Mouse (Mus musculus): ENCODE data around the gene Reg4. TPM values are rescaled to one million over a fixed set of nuclear protein-coding genes. Genes with fewer than 3 reads are reported as not detected.
A peak's percentile ranks its signal among the peaks of the same experiment; 100 is the strongest.

The Reg4 gene
- total and polyA plus RNA-seq, 2 experiments = 0.37 TPM; not detected in 1

DNA sequence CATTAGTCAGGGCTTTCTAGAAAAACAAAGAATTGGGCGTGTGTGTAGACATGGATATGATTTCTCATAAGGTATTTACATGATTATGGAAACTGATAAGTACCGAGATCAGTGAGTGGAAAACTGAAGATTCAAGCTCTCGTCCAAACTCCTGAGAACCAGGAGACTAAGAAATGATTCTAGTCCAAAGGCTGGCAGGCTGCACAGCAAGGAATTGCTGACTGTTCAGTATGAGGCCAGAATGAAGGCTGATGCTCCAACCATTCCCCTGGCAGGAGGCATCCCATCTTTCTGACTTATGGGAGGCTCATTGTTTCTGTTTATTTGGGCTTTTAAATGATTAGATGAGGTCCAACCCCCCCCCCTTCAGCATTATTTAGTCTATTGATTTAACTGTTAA, 38.6 kb downstream of the Reg4 start:
- H3K79me2 ChIP-seq (ENCODE audit: control insufficient read depth, insufficient read depth, low read length) = peaks cover 5% of the 10 kb centered on the region; the same call in 1 of the 2 replicates
- H3K27ac ChIP-seq (replicated peaks; ENCODE audit: insufficient read depth, low read depth, low read length) = no peak overlapping the region; the same call in 1 of the 2 replicates
- no peak overlapping the region for H3K4me3 ChIP-seq (ENCODE audit: insufficient read depth, low read depth, low read length)
- 75% methylated on average over 3 of the region's 3 CpGs for WGBS
- H3K36me3 ChIP-seq (ENCODE audit: control insufficient read depth, insufficient read depth, low read length) = no peaks in the 10 kb centered on the region
- DNase-seq (ENCODE audit: extremely low read depth, low read depth, low spot score) = no peak
- H3K27me3 ChIP-seq (ENCODE audit: control insufficient read depth, insufficient read depth, low read length) = no peaks in the 10 kb centered on the region
- H3K4me1 ChIP-seq (ENCODE audit: control insufficient read depth, insufficient read depth, low read length) = peaks cover 36% of the 10 kb centered on the region
- no peak for TF ChIP-seq POLR2A (IDR thresholded peaks at IDR 0.05; ENCODE audit: extremely low read depth, insufficient read depth, low read length)
- no peak for TF ChIP-seq CTCF (IDR thresholded peaks at IDR 0.05; ENCODE audit: low read depth, low read length)
- no peak overlapping the region for H3K9ac ChIP-seq (ENCODE audit: low read depth, low read length)

DNA sequence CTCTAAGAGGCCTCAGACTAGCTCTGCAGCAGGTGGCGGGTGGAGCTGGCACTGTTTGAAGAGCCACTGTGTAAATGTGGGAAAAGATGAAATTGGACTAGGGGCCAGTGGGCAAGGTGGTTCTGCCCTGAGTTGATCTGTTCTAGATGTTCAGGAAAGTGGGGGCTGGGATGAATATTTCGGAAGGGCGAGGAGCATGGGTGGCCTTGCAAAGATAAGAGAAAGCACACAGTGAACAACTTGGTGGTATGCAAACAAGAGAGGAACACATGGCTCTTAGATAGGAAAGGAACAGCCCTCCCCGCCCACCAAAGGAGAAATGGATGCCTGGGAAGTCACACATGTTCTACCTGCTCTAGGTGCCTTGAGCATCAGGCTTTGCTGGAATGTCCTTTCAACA, 39.5 kb downstream of the Reg4 start:
- H3K27ac ChIP-seq (replicated peaks; ENCODE audit: insufficient read depth, low read depth, low read length) = peak overlapping the region; percentile 99

DNA sequence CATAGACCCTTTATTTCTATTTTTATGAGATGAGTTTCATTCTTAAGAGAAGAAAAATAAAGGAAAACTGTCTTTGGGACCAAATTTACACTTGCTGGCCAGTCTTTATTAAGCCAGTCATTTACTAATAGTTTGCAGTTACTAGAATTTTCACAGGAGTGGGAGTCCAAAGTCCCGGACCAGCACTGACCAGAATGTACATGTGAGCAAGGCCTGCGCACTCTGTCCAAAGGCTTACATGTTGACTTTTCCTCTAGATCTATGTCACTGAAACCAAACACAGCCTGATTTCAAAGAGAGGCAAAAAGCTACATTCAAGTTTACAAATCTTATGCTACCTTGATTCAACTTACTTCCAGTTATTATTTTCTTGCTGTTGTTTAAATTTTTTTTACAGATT, 40.2 kb downstream of the Reg4 start:
- Histone ChIP-seq H3K79me2 (ENCODE audit: control insufficient read depth, insufficient read depth, low read length) (peaks cover 13% of the 10 kb centered on the region; the same call in 1 of the 2 replicates), H3K9ac (ENCODE audit: low read depth, low read length) (no peak overlapping the region; the same call in 1 of the 2 replicates), H3K27ac (replicated peaks; ENCODE audit: insufficient read depth, low read depth, low read length) (peak overlapping the region; percentile 99), H3K27me3 (ENCODE audit: control insufficient read depth, insufficient read depth, low read length) (no peaks in the 10 kb centered on the region), H3K36me3 (ENCODE audit: control insufficient read depth, insufficient read depth, low read length) (no peaks in the 10 kb centered on the region), H3K4me1 (ENCODE audit: control insufficient read depth, insufficient read depth, low read length) (peaks cover 44% of the 10 kb centered on the region), H3K4me3 (ENCODE audit: insufficient read depth, low read depth, low read length) (no peak overlapping the region)
- TF ChIP-seq POLR2A (IDR thresholded peaks at IDR 0.05; ENCODE audit: extremely low read depth, insufficient read depth, low read length) (no peak), CTCF (IDR thresholded peaks at IDR 0.05; ENCODE audit: low read depth, low read length) (no peak)
- DNase-seq (ENCODE audit: extremely low read depth, low read depth, low spot score) = peak; percentile 99
- 34% methylated on average over 2 of the region's 2 CpGs for WGBS

More for the DNA sequence above, 39.5 kb downstream of the Reg4 start:
- Histone ChIP-seq H3K27me3 (ENCODE audit: control insufficient read depth, insufficient read depth, low read length) (no peaks in the 10 kb centered on the region), H3K4me3 (ENCODE audit: insufficient read depth, low read depth, low read length) (no peak overlapping the region), H3K36me3 (ENCODE audit: control insufficient read depth, insufficient read depth, low read length) (no peaks in the 10 kb centered on the region), H3K9ac (ENCODE audit: low read depth, low read length) (no peak overlapping the region), H3K79me2 (ENCODE audit: control insufficient read depth, insufficient read depth, low read length) (peaks cover 13% of the 10 kb centered on the region; the same call in 1 of the 2 replicates), H3K4me1 (ENCODE audit: control insufficient read depth, insufficient read depth, low read length) (peaks cover 42% of the 10 kb centered on the region)
- 53% methylated on average over 4 of the region's 4 CpGs for WGBS
- TF ChIP-seq CTCF (IDR thresholded peaks at IDR 0.05; ENCODE audit: low read depth, low read length) (no peak), POLR2A (IDR thresholded peaks at IDR 0.05; ENCODE audit: extremely low read depth, insufficient read depth, low read length) (no peak)
- peak; percentile 47 for DNase-seq (ENCODE audit: extremely low read depth, low read depth, low spot score)

DNA sequence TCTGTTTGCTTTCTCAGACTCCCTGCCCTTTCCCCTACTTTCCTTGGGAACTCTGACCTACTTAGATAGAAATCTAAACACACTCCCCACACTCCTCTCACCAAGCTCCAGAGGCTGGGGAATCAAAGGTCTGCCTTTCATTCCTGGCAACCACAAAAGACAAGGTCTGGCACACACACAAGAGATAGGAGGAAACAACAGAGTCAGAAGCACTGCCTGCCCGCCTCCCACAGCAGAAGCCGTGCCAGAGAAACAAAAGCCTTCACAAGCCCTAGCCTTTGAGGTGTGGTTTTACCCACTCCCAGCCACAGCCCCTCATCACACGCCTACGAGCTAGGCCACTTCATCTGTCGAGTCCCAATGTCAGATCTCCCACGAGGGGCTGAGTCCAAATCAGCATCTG, 45.3 kb downstream of the Reg4 start:
- Histone ChIP-seq H3K9ac (ENCODE audit: low read depth, low read length) (peak overlapping the region; percentile 84), H3K4me3 (ENCODE audit: insufficient read depth, low read depth, low read length) (peak overlapping the region; percentile 46), H3K79me2 (ENCODE audit: control insufficient read depth, insufficient read depth, low read length) (peaks cover 13% of the 10 kb centered on the region; the same call in 1 of the 2 replicates), H3K27me3 (ENCODE audit: control insufficient read depth, insufficient read depth, low read length) (no peaks in the 10 kb centered on the region), H3K4me1 (ENCODE audit: control insufficient read depth, insufficient read depth, low read length) (peaks cover 36% of the 10 kb centered on the region), H3K27ac (replicated peaks; ENCODE audit: insufficient read depth, low read depth, low read length) (peak overlapping the region; percentile 98), H3K36me3 (ENCODE audit: control insufficient read depth, insufficient read depth, low read length) (no peaks in the 10 kb centered on the region)
- WGBS = 12% methylated on average over 6 of the region's 6 CpGs
- DNase-seq (ENCODE audit: extremely low read depth, low read depth, low spot score) = peak; percentile 100
- TF ChIP-seq CTCF (IDR thresholded peaks at IDR 0.05; ENCODE audit: low read depth, low read length) = no peak
- TF ChIP-seq POLR2A (IDR thresholded peaks at IDR 0.05; ENCODE audit: extremely low read depth, insufficient read depth, low read length) = no peak

DNA sequence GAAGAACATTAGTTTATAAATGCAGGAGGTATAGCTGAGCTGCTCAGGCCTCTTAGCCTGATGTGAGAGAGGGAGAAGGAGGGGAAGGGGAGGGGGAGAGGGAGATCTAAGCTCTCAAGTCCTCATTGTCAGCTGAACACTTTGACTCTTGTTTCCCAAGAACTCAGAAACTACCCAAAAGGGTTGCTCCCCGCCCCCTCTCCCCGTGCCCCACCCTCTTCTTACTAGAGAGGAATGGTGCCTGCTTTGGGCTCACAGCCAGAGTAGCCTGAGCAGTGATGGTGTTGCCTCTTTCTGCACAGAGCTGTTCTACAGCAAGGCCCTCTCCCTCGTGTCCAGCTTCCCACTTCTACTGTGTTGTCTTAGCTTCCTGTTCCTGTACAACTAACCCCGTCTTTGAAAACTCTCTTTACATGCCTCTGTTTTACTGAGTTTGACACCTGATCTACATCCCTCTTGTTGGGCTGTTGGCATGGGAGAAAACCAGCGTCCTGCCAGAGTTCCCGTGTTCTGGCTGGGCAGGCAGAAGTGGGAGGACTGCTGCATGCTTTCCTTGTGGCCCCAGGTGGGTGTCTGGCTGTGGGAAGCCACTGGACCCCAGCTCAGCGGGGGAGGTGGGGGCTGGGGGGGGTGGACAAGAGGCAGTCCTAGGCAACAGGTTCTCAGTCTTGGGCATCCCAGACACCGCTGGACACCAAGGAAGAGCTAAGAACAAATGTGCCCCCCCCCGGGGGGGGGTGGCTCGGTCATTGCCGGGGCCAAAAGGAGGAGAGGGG, 51.9 kb downstream of the Reg4 start:
- peaks cover 12% of the 10 kb centered on the region for H3K4me1 ChIP-seq (ENCODE audit: control insufficient read depth, insufficient read depth, low read length)
- 69% methylated on average over 11 of the region's 11 CpGs for WGBS
- H3K4me3 ChIP-seq (ENCODE audit: insufficient read depth, low read depth, low read length) = no peak overlapping the region
- no peak overlapping the region for H3K9ac ChIP-seq (ENCODE audit: low read depth, low read length)
- DNase-seq (ENCODE audit: extremely low read depth, low read depth, low spot score) = no peak
- TF ChIP-seq CTCF (IDR thresholded peaks at IDR 0.05; ENCODE audit: low read depth, low read length) (no peak), POLR2A (IDR thresholded peaks at IDR 0.05; ENCODE audit: extremely low read depth, insufficient read depth, low read length) (no peak)
- no peaks in the 10 kb centered on the region for H3K27me3 ChIP-seq (ENCODE audit: control insufficient read depth, insufficient read depth, low read length)
- H3K27ac ChIP-seq (replicated peaks; ENCODE audit: insufficient read depth, low read depth, low read length) = no peak overlapping the region
- H3K79me2 ChIP-seq (ENCODE audit: control insufficient read depth, insufficient read depth, low read length) = no peaks in the 10 kb centered on the region; the same call in 1 of the 2 replicates
- no peaks in the 10 kb centered on the region for H3K36me3 ChIP-seq (ENCODE audit: control insufficient read depth, insufficient read depth, low read length)

DNA sequence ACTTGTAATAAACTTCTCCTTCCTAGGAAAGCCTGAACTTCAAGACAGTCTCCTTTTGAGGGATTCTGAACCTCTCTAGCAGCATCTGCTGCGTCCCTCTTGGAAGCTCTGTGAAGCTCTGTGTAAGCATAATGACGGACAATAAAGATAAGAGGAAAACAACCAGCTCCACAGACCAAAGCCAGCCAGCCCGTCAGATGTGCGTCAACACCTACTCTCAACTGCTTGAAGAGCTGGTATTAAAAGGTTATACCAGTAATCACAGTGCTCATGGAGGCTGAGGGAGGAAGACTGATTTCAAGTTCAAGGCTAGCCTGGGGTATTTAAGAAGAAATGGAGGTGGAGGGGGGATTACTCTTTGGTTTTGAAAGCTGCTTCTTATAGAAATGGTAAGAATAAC, 57.7 kb downstream of the Reg4 start:
- Histone ChIP-seq H3K27ac (replicated peaks; ENCODE audit: insufficient read depth, low read depth, low read length) (peak overlapping the region; percentile 72), H3K27me3 (ENCODE audit: control insufficient read depth, insufficient read depth, low read length) (no peaks in the 10 kb centered on the region), H3K36me3 (ENCODE audit: control insufficient read depth, insufficient read depth, low read length) (peaks cover 26% of the 10 kb centered on the region), H3K79me2 (ENCODE audit: control insufficient read depth, insufficient read depth, low read length) (peaks cover 25% of the 10 kb centered on the region; the same call in 1 of the 2 replicates), H3K9ac (ENCODE audit: low read depth, low read length) (no peak overlapping the region), H3K4me3 (ENCODE audit: insufficient read depth, low read depth, low read length) (no peak overlapping the region), H3K4me1 (ENCODE audit: control insufficient read depth, insufficient read depth, low read length) (peaks cover 8% of the 10 kb centered on the region; the same call in 1 of the 2 replicates)
- whole genome bisulfite sequencing = 22% methylated on average over 4 of the region's 4 CpGs
- TF ChIP-seq POLR2A (IDR thresholded peaks at IDR 0.05; ENCODE audit: extremely low read depth, insufficient read depth, low read length) = no peak
- TF ChIP-seq CTCF (IDR thresholded peaks at IDR 0.05; ENCODE audit: low read depth, low read length) = no peak
- no peak for DNase-seq (ENCODE audit: extremely low read depth, low read depth, low spot score)
